Mouse (Mus musculus): ENCODE results near the gene Psg17.
A peak's percentile ranks its signal among the peaks of the same experiment; 100 is the strongest.
"Not testable (repeated sequence)": the region's sequence is repeated elsewhere in the genome, so short reads cannot be mapped to it uniquely, and the experiment has no call there.

The Psg17 gene

DNA sequence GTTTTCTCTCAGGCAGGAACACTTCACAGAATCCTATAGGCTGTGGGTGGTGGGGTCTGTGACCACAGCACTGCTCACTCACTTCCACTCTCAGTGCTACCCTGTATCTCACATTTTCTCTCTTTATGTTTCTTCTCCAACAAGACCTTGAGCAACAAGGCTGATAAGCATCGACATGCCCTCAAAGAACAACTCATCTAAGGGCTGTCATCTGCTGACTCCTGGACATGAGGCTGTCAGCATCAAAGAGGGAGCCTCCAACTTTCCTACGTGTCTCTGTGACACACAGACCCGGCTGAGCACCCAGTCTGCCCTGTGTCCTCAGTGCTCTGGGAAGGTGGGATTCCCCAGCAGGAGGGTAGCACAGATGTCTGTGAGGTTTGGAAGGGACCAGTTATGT is at the start of gene Psg17:
Gene Psg17 (minus strand): TSS at position 101 of the 400 bp plus-strand sequence.
- DNase-seq (ENCODE audit: inconsistent age in 2 of 2, low spot score in 1 of 2): no peak

GRCm38 (mm10) chr7:18871031-18871430 is 49.6 kb upstream of the Psg17 start, which contains the start of gene Pglyrp1:
Gene Pglyrp1, plus strand, starts transcription at chr7:18871331.
- DNase-seq (ENCODE audit: inconsistent age in 2 of 2, low spot score in 1 of 2): not testable (repeated sequence)

DNA sequence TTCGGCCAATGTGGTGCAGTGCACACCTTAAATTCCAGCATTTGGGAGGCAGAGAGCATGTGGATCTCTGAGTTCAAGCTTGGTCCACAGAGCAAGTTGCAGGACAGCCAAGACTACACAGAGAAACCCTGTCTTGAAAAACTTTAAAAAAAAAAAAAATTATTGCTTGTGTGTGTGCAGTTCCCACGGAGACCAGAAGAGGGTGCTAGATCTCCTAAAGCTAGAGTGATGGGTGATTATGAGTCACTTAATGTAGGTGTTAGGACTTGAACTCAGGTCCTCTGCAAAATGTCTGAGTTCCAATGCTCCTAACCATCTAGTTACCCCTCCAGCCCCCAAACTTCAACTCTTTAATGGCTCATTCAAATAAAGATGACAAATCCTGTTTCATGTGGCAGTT is 47.1 kb upstream of the Psg17 start:
- DNase-seq (ENCODE audit: inconsistent age in 2 of 2, low spot score in 1 of 2): no peak

DNA sequence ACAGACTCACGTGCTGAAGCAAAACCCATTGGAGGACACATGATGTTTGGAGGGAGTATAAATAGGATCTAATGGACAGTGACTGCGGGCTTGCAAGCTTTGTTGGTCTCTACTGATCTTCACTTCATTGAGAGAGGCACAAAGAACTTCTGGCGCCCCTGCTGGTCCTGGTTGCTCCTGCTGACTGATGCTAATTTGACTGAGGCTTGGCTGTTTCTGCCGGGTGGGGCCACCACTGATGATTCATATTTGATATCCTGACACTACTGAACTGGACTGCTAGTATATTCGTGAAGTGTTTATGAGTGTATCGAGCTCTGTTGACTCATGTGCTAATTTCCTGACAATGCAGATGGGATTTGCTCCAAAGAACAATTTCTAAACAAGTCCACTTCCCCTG is 41.4 kb upstream of the Psg17 start:
- DNase-seq (ENCODE audit: inconsistent age in 2 of 2, low spot score in 1 of 2): no peak

DNA sequence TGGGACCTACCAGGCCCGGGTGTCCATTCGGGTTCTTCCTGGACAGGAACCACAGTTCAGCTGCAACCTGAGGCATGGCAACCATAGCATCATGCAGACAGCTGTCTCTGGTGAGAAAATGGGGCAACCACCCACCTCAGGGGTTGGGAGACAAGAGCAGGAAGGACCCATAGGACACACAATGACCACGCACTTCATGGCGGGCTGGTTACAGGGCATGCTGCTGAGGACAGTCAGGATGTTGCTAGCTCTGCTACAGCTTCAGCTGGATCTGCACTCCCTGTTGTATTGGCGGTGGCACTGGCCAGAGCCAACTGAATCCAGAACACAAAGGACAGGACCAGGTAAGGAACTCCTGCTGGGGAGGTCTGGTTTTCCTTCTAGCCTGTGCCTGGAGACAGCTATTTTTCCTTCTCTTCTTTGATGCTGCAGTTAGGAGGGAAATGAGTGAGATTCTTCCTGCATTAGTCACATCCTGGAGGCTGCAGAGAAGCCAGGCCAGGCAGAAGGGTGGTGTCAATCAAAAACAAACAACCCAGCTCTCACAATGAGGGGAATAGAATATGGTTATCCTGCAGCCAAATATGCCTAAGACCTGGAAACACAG is 37.0 kb upstream of the Psg17 start:
- peak; percentile 12 to 70 for DNase-seq (ENCODE audit: inconsistent age in 2 of 2, low spot score in 1 of 2)

- no peak for DNase-seq (ENCODE audit: inconsistent age in 2 of 2, low spot score in 1 of 2)
Measured at GRCm38 (mm10) chr7:18848395-18848794, 27.0 kb upstream of the Psg17 start.

- DNase-seq (ENCODE audit: inconsistent age in 2 of 2, low spot score in 1 of 2): no peak
Measured at GRCm38 (mm10) chr7:18844811-18845210, 23.4 kb upstream of the Psg17 start.

DNA sequence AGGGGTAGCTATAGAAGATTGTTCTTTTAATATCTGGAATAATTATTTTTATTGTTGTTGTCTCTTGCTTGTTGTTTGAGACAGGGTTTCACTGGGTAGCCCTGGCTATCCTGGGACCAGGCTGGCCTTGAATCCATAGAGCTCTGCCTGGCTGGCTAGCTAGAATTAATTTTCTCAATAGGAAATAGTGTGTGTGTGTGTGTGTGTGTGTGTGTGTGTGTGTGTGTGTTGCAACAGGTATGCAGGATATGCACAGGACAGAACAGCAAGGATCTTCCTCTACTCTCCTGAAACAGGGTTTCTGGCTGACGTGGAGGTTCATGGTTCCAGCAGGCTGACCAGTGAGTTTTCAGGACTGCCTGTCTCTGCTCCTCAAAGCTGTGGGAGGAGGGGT is 19.8 kb upstream of the Psg17 start:
- DNase-seq (ENCODE audit: inconsistent age in 2 of 2, low spot score in 1 of 2): peak in 1 of 2 experiments; percentile 28

DNA sequence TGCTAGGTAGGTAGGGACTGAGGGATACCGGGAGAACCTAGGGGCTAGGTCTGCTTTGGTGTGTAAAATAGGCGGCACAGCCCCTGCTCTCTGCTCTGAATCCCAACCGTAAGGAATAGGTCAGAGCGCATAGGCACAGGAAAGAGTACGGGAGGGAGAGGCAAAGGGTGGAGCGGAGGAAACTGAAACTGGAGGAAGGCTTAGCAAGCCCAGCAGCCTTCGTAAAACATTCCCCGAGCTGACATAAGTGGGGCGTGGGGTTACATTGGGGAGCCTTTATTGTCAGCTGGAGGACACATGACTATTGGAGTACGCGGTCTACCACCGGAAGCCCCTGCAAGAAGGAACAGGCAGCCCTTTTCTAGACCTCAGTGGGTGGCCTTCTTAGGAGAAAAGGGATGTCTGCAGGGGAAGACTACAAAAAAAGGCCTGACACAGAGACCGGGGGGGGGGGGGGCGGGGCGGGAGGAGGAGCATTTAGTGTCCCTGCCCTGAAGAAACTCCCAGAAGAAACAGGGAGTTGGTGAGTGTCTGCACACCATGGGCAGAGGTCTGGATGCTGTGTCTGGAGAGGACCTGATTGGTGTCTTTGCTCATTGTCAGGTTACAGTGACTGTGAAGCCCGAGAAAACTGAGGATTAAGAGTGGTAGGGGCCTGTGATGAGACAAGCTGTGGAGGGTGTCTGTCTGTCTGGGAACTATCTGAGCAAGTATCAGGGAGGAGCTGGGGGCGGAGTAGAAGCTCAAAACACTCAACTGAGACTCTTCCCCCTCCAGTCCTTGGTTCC is 19.2 kb upstream of the Psg17 start:
- DNase-seq (ENCODE audit: inconsistent age in 2 of 2, low spot score in 1 of 2): peak; percentile 62 to 82

DNA sequence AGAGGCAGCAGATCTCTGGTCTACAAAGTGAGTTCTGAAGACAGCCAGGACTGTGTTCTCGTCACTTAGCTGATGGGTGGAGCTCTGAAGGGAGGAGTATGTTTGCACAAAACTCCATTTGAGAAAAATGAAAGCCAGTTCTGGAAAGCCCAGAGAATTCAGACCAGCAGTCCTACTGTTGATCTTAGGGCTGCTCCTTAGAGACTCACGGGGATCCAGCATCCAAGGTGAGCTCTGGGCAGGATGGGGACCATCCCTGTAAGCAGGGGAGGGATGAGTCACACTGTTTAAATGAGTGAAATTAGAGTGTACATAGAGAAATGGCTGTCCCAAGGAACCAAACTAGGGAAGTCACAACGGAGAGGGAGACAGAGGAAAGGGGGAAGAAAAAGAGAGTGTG is 18.5 kb upstream of the Psg17 start, which contains the start of gene Mill2:
Gene Mill2 (plus strand): TSS at position 102 of the 400 bp plus-strand sequence.
- DNase-seq (ENCODE audit: inconsistent age in 2 of 2, low spot score in 1 of 2): peak in 1 of 2 experiments; percentile 67

- DNase-seq (ENCODE audit: inconsistent age in 2 of 2, low spot score in 1 of 2): no peak
Measured at GRCm38 (mm10) chr7:18832298-18832697, 10.9 kb upstream of the Psg17 start.

- no peak for DNase-seq (ENCODE audit: inconsistent age in 2 of 2, low spot score in 1 of 2)
Measured at GRCm38 (mm10) chr7:18829545-18829944, 8.1 kb upstream of the Psg17 start.

GRCm38 (mm10) chr7:18828592-18828991 is 7.2 kb upstream of the Psg17 start:
- DNase-seq (ENCODE audit: inconsistent age in 2 of 2, low spot score in 1 of 2): peak in 1 of 2 experiments; percentile 55

DNA sequence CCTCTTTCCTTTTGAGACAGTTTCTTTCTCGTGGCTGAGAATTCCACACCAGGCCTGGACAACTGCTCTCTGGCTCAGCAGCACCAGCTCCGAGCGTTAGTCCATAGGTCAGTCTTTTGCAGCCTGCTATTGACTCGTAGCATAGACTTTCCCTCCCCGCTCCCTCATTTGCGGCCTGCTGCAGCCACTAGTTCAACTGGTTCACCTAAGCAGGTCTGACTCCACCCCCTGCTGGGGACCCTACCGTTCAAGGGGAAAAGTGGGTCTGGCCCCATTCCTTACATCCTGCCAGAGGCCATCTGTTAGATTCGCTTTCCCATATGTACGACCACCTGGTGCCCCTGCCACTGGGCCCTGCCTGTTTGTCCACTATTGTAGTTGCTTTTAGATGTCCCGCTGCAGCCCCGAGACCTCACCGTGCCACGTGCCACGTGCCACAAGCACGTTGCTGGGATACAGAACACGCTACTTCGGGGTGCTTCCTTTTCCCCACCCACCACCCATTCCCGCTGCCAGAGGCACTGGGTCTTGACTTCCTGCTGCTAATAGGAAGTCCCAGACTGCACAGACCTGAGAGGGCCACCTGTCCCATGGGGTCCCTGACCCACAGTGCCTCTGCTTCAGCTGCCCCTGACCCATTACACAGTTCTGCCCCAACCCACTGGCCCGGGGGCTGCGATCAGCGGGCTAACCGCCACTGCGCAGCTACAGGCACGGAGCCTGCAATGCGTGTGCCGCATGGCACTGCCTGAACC is 6.6 kb upstream of the Psg17 start:
- no peak for DNase-seq (ENCODE audit: inconsistent age in 2 of 2, low spot score in 1 of 2)

- no peak for DNase-seq (ENCODE audit: inconsistent age in 2 of 2, low spot score in 1 of 2)
Measured at GRCm38 (mm10) chr7:18818301-18818700, 3.1 kb downstream of the Psg17 start.

- DNase-seq (ENCODE audit: inconsistent age in 2 of 2, low spot score in 1 of 2): no peak
Measured at GRCm38 (mm10) chr7:18803526-18803925, 17.9 kb downstream of the Psg17 start.

GRCm38 (mm10) chr7:18799129-18799528 is 22.3 kb downstream of the Psg17 start:
- no peak for DNase-seq (ENCODE audit: inconsistent age in 2 of 2, low spot score in 1 of 2)

- no peak for DNase-seq (ENCODE audit: inconsistent age in 2 of 2, low spot score in 1 of 2)
Measured at GRCm38 (mm10) chr7:18798420-18798819, 23.0 kb downstream of the Psg17 start, which contains the start of gene Psg19. Gene Psg19, minus strand, starts transcription at chr7:18798520.

- not testable (repeated sequence) for DNase-seq (ENCODE audit: inconsistent age in 2 of 2, low spot score in 1 of 2)
Measured at GRCm38 (mm10) chr7:18790671-18791070, 30.7 kb downstream of the Psg17 start.

GRCm38 (mm10) chr7:18781301-18781700 is 40.1 kb downstream of the Psg17 start:
- peak in 1 of 2 experiments; percentile 19 for DNase-seq (ENCODE audit: inconsistent age in 2 of 2, low spot score in 1 of 2)

- DNase-seq (ENCODE audit: inconsistent age in 2 of 2, low spot score in 1 of 2): no peak
Measured at GRCm38 (mm10) chr7:18779337-18779781, 42.0 kb downstream of the Psg17 start.
